Mouse (Mus musculus): ENCODE measurements around the gene Gimap7. TPM values are rescaled to one million over a fixed set of nuclear protein-coding genes. Genes with fewer than 3 reads are reported as not detected.

Gene Gimap7
- polyA plus RNA-seq, 1 experiment from 2014 or later = not detected

- no peaks in the 10 kb centered on the region for H3K36me3 ChIP-seq (ENCODE audit: control insufficient read depth, insufficient read depth, low read length)
These were observed 49.9 kb downstream of the Gimap7 start for GRCm38 (mm10) chr6:48768178-48768869.

GRCm38 (mm10) chr6:48768933-48769332 is 50.5 kb downstream of the Gimap7 start:
- Histone ChIP-seq H3K27me3 (replicated peaks; ENCODE audit: control insufficient read depth, insufficient read depth, low read length) (no peaks in the 10 kb centered on the region), H3K4me1 (ENCODE audit: control insufficient read depth, insufficient read depth, low read length) (no peaks in the 10 kb centered on the region), H3K9ac (ENCODE audit: low read depth, low read length) (no peak overlapping the region), H3K4me2 (ENCODE audit: low read depth, low read length) (no peak overlapping the region), H3K4me3 (ENCODE audit: low read depth, low read length) (no peak overlapping the region), H3K36me3 (ENCODE audit: control insufficient read depth, insufficient read depth, low read length) (no peaks in the 10 kb centered on the region), H3K9me3 (ENCODE audit: control insufficient read depth, low read length) (no peaks in the 10 kb centered on the region), H3K27ac (replicated peaks; ENCODE audit: low read depth, low read length) (no peak overlapping the region)
- 86% methylated on average over 3 of the region's 3 CpGs for WGBS
- no peak for DNase-seq (ENCODE audit: low spot score)
- no peak for ATAC-seq (ENCODE audit: low read depth)

More at GRCm38 (mm10) chr6:48768178-48768869, 49.9 kb downstream of the Gimap7 start:
- no peak for ATAC-seq (ENCODE audit: low read depth)
- Histone ChIP-seq H3K4me3 (ENCODE audit: low read depth, low read length) (no peak overlapping the region), H3K27me3 (replicated peaks; ENCODE audit: control insufficient read depth, insufficient read depth, low read length) (no peaks in the 10 kb centered on the region), H3K9ac (ENCODE audit: low read depth, low read length) (no peak overlapping the region), H3K27ac (replicated peaks; ENCODE audit: low read depth, low read length) (no peak overlapping the region), H3K4me1 (ENCODE audit: control insufficient read depth, insufficient read depth, low read length) (no peaks in the 10 kb centered on the region), H3K9me3 (ENCODE audit: control insufficient read depth, low read length) (no peaks in the 10 kb centered on the region), H3K4me2 (ENCODE audit: low read depth, low read length) (no peak overlapping the region)
- 71% methylated on average over 9 of the region's 9 CpGs for WGBS
- no peak for DNase-seq (ENCODE audit: low spot score)

GRCm38 (mm10) chr6:48770696-48771095 is 52.3 kb downstream of the Gimap7 start, which contains the start of gene Gimap3:
Gimap3 (minus strand) TSS chr6:48770851.
- Histone ChIP-seq H3K27me3 (replicated peaks; ENCODE audit: control insufficient read depth, insufficient read depth, low read length) (no peaks in the 10 kb centered on the region), H3K4me1 (ENCODE audit: control insufficient read depth, insufficient read depth, low read length) (no peaks in the 10 kb centered on the region), H3K9me3 (ENCODE audit: control insufficient read depth, low read length) (no peaks in the 10 kb centered on the region), H3K9ac (ENCODE audit: low read depth, low read length) (no peak within 1 kb of the TSS), H3K4me2 (ENCODE audit: low read depth, low read length) (no peak within 1 kb of the TSS), H3K36me3 (ENCODE audit: control insufficient read depth, insufficient read depth, low read length) (no peaks in the 10 kb centered on the region), H3K4me3 (ENCODE audit: low read depth, low read length) (no peak within 1 kb of the TSS), H3K27ac (replicated peaks; ENCODE audit: low read depth, low read length) (no peak within 1 kb of the TSS)
- DNase-seq (ENCODE audit: low spot score) (no peak), ATAC-seq (ENCODE audit: low read depth) (no peak)
- 89% methylated on average over 3 of the region's 3 CpGs for WGBS

GRCm38 (mm10) chr6:48772030-48772429 is 53.6 kb downstream of the Gimap7 start:
- WGBS = 11% methylated on average over 8 of the region's 8 CpGs
- 0 out of 2 replicates have a peak, but pooled peaks have one; percentile 44 for ATAC-seq (ENCODE audit: low read depth)

More at GRCm38 (mm10) chr6:48772030-48772429, 53.6 kb downstream of the Gimap7 start:
- H3K4me1 ChIP-seq (ENCODE audit: control insufficient read depth, insufficient read depth, low read length) = no peaks in the 10 kb centered on the region
- no peaks in the 10 kb centered on the region for H3K27me3 ChIP-seq (replicated peaks; ENCODE audit: control insufficient read depth, insufficient read depth, low read length)
- no peaks in the 10 kb centered on the region for H3K36me3 ChIP-seq (ENCODE audit: control insufficient read depth, insufficient read depth, low read length)
- peak; percentile 78 for DNase-seq (ENCODE audit: low spot score)
- H3K4me2 ChIP-seq (ENCODE audit: low read depth, low read length) = peak overlapping the region; percentile 28; the same call in 1 of the 2 replicates
- H3K9ac ChIP-seq (ENCODE audit: low read depth, low read length) = no peak overlapping the region
- H3K4me3 ChIP-seq (ENCODE audit: low read depth, low read length) = no peak overlapping the region
- H3K27ac ChIP-seq (replicated peaks; ENCODE audit: low read depth, low read length) = no peak overlapping the region
- no peaks in the 10 kb centered on the region for H3K9me3 ChIP-seq (ENCODE audit: control insufficient read depth, low read length)

Other genes with a start within 250 kb of the Gimap7 start
- gene Atp6v0e2, start 181.0 kb upstream of the Gimap7 start, polyA plus RNA-seq (2014; fragmentation: Nextera tagmentation; extraction: Ambion mirVana) = 22.8 TPM in 2 replicates
- gene Lrrc61, start 163.8 kb upstream of the Gimap7 start, polyA plus RNA-seq (2014; fragmentation: Nextera tagmentation; extraction: Ambion mirVana) = 6.7 and 6.8 TPM in 2 replicates
- 21.9 and 29.1 TPM in 2 replicates for gene Rarres2, start 145.8 kb upstream of the Gimap7 start, polyA plus RNA-seq (2014; fragmentation: Nextera tagmentation; extraction: Ambion mirVana)
- gene Gm45021, start 129.0 kb upstream of the Gimap7 start, polyA plus RNA-seq (2014; fragmentation: Nextera tagmentation; extraction: Ambion mirVana) = not detected in 2 replicates
- gene Repin1, start 124.7 kb upstream of the Gimap7 start, polyA plus RNA-seq (2014; fragmentation: Nextera tagmentation; extraction: Ambion mirVana) = 23.1 and 23.4 TPM in 2 replicates
- gene Gm44965, start 124.7 kb upstream of the Gimap7 start, polyA plus RNA-seq (2014; fragmentation: Nextera tagmentation; extraction: Ambion mirVana) = not detected in 2 replicates
- gene Zfp775, start 116.6 kb upstream of the Gimap7 start, polyA plus RNA-seq (2014; fragmentation: Nextera tagmentation; extraction: Ambion mirVana) = 5.9 and 6.1 TPM in 2 replicates
- 0.77 and 0.90 TPM in 2 replicates for gene AI854703, start 91.9 kb upstream of the Gimap7 start, polyA plus RNA-seq (2014; fragmentation: Nextera tagmentation; extraction: Ambion mirVana)
- 0.46 and 0.93 TPM in 2 replicates for gene Gimap8, start 71.4 kb upstream of the Gimap7 start, polyA plus RNA-seq (2014; fragmentation: Nextera tagmentation; extraction: Ambion mirVana)
- gene Gimap9, start 42.5 kb upstream of the Gimap7 start, polyA plus RNA-seq (2014; fragmentation: Nextera tagmentation; extraction: Ambion mirVana) = 7.4 and 9.1 TPM in 2 replicates
- 12.6 and 13.3 TPM in 2 replicates for gene Gimap4, start 34.1 kb upstream of the Gimap7 start, polyA plus RNA-seq (2014; fragmentation: Nextera tagmentation; extraction: Ambion mirVana)
- 19.6 and 22.8 TPM in 2 replicates for gene Gimap6, start 10.4 kb upstream of the Gimap7 start, polyA plus RNA-seq (2014; fragmentation: Nextera tagmentation; extraction: Ambion mirVana)
- 3.2 TPM in 1 of 2 replicates, not detected in the other for gene Gm28053, start within 50 bp of the Gimap7 start, polyA plus RNA-seq (2014; fragmentation: Nextera tagmentation; extraction: Ambion mirVana)
- 10.5 and 12.7 TPM in 2 replicates for gene Gimap1, start 20.4 kb downstream of the Gimap7 start, polyA plus RNA-seq (2014; fragmentation: Nextera tagmentation; extraction: Ambion mirVana)
- 5.2 and 5.3 TPM in 2 replicates for gene Gimap5, start 27.6 kb downstream of the Gimap7 start, polyA plus RNA-seq (2014; fragmentation: Nextera tagmentation; extraction: Ambion mirVana)
- not detected in 2 replicates for gene Gimap3, start 52.2 kb downstream of the Gimap7 start, polyA plus RNA-seq (2014; fragmentation: Nextera tagmentation; extraction: Ambion mirVana)
- gene Tmem176a, start 122.3 kb downstream of the Gimap7 start, polyA plus RNA-seq (2014; fragmentation: Nextera tagmentation; extraction: Ambion mirVana) = 92.7 and 101 TPM in 2 replicates
- 244 and 254 TPM in 2 replicates for gene Tmem176b, start 122.9 kb downstream of the Gimap7 start, polyA plus RNA-seq (2014; fragmentation: Nextera tagmentation; extraction: Ambion mirVana)
- 0.08 TPM in 1 of 2 replicates, not detected in the other for gene Aoc1, start 154.3 kb downstream of the Gimap7 start, polyA plus RNA-seq (2014; fragmentation: Nextera tagmentation; extraction: Ambion mirVana)
- not detected in 2 replicates for gene 1600015I10Rik, start 211.3 kb downstream of the Gimap7 start, polyA plus RNA-seq (2014; fragmentation: Nextera tagmentation; extraction: Ambion mirVana)